Mouse (Mus musculus) mouse trophoblast stem cell (cell line): ENCODE data around the gene Slc29a1.

Experiments
- in situ Hi-C, 2 experiments: fragments of 300-500 bp; cut with MseI, MboI; formaldehyde crosslinking; loops; 2 replicates in 1 of 2; 3 replicates in 1 of 2; pipeline ENCODE4 v1.15.1; 2025

Gene Slc29a1

DNA sequence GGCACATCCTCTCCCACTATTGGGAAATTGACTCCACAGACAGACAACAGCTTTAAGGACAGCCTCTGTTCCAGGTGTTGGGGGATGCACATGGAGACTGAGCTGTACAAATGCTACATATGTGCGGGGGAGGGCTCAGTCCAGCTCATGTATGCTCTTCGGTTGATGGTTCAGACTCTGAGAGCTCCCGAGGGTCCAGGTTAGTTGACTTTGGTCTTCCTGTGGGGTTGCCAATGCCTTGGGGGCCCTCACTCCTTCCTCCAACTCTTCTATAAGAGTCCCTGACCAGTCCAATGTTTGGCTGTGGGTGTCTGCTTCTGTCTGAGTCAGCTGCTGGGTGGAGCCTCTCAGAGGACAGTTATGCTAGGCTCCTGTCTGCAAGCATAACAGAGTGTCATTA, 46.3 kb downstream of the Slc29a1 start:
- in situ Hi-C loops: loop anchor here (5.0 kb wide), 3 partner anchors 36 to 71 kb away; no protein-coding TSS in a partner anchor

DNA sequence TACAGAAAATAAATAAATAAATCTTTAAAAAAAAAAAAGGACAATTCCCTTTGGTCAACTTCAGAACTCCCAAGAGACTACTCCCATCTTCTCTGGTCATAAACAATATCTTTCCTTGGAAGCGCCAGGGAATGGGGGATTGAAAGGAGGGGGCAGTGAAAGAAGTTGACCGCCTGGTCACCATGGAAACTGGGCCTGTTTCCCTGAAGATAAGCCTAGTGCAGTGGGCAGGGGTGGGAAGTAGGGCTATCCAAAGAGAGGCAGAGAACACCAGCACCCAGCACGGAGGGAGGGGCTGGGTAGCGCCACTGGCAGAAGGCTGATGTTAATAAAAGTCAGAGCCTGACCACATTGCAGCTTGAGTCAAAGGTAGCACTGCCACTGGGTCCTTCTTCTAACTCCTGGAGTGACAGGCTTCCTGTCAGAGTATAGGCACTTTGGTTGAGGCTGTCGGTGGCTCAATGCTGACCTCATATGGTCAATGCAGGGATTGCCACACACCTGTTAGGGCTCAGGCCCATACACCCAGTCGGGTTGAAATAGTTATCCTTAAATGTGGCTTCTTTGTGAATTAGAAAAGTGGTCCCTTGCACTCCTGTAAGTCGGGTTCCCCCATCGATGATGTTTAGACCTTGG, 47.5 kb downstream of the Slc29a1 start:
- in situ Hi-C loops: loop anchor here (5.0 kb wide), 3 partner anchors 35 to 70 kb away; no protein-coding TSS in a partner anchor

DNA sequence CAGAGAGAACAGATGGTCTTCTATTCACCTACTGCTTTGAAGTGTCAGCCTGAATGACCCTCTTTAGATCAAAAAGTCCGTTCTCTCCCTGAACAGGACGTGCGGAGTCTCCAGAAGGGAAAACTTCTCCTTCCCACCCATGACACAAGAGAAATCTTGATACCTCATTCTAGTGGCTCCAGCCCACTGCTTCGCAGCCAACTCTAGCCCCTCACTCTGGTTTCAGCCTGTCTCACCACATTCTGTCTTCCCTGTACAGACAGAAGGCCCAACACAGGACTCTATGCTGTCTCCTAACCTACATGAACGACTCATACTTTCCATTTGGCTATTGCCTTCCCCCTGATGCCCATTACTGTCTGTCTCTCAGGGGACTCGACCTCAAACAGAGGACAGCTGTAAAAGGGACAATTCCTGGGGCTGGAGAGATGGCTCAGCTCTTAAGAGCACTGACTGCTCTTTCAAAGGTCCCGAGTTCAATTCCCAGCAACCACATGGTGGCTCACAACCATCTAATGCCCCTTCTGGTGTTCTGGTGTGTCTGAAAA, 48.1 kb downstream of the Slc29a1 start:
- in situ Hi-C loops: loop anchor here (5.0 kb wide), 3 partner anchors 34 to 69 kb away; no protein-coding TSS in a partner anchor

- in situ Hi-C loops: loop anchor here (5.0 kb wide), 3 partner anchors 33 to 68 kb away; no protein-coding TSS in a partner anchor
These were observed 49.2 kb downstream of the Slc29a1 start for GRCm38 (mm10) chr17:45550253-45550652.

DNA sequence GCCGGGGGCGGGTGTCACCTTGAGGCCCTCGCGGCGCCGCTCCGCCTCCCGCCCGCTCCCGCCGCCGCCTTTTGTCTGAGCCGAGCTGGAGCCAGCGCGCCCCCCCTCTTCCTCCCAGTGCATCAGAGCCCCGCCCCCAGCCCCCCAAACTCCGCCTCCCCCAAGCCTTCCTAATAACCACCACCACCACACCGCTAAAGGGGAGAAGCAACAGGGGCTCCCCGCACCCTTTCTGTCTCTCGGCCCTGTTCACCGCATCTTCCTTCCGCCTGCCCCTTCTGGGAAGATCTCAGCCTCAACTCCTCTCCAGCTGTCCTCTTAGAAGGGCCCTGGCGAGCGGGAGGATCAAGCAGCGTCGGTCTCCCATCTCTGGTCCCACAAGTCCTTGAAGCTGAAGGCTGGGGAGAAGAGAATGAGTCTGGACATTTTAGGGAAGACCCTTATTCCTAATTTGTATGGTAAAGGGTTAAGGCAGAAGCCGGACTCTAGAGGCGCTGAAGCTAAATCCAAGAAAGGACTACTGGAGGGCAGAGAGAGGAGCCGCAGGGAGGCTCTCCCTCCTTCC, 49.7 kb downstream of the Slc29a1 start, which contains the start of gene Tmem151b:
Gene Tmem151b (minus strand): TSS at position 61 of the 565 bp plus-strand sequence.
- in situ Hi-C loops: loop anchor here (5.0 kb wide), 3 partner anchors 32 to 67 kb away; no protein-coding TSS in a partner anchor

GRCm38 (mm10) chr17:45548541-45549512, 50.6 kb downstream of the Slc29a1 start:
- in situ Hi-C loops: no loop called here

- in situ Hi-C loops: no loop called here
These were observed 51.8 kb downstream of the Slc29a1 start for GRCm38 (mm10) chr17:45547461-45548190.

DNA sequence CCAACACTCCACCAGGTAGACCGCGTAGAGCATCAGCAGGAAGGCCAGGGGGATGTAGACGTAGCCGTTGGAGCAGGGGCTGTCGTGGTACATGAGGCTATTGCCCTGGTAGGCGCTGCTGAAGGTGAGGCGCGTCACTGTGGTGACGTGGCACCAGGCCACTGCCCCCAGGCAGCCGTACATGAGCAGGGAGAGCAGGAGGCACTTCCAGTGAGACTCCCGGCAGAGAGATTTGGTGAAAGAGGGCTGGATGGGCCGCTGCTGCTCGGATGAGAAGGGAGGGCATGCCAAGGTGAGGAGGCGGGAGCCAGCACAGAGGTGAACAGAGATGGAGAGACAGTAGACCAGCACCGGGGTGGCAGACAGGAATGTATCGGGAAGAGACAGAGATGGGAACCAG, 52.5 kb downstream of the Slc29a1 start:
- in situ Hi-C loops: no loop called here

- in situ Hi-C loops: no loop called here
These were observed 54.0 kb downstream of the Slc29a1 start for GRCm38 (mm10) chr17:45545278-45545961.

- in situ Hi-C loops: no loop called here
These were observed 54.5 kb downstream of the Slc29a1 start for GRCm38 (mm10) chr17:45544873-45545277.

DNA sequence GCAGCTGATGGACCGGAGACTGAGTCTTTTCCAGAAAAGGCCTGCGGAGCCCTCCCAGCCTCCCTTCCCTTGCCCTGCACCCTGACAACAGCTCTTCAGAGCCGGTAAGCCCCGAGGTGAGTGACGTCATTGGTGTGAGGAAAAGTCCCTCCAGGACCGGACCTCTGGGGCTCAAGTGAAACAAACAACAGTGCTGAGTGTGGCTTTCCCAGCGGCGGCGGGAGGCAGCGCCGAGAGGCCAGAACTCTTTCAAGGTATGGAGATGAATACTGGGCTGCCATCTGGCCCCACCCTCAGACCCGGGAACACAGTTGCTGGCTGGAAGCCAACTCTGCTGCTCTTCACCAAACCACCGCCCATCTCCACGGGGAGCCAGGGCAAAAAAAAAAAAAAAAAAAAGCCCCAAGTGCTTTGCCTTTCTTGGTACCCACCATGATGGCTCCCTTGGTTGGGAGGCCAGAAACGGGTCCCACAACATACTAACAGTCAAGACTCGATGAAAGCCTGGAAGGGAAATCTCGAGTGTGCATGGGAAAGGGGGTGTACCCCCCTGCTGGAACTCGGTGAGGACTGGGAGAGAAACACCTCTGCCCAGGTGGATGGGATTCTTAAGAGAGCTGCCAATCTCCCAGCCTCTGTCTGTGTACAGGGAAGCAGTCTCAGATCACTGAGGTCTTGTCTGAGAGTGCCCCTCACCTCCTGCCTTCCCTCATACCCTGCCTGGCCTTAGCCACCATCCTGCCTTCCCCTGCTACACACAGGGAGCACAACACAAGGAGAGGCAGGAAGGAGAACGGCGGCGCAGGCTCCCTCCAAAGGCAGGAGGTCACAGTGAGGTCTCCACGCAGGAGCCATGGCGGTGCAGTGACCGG, 55.2 kb downstream of the Slc29a1 start:
- in situ Hi-C loops: no loop called here

- in situ Hi-C loops: no loop called here
These were observed 56.3 kb downstream of the Slc29a1 start for GRCm38 (mm10) chr17:45543115-45543514.

GRCm38 (mm10) chr17:45542705-45543104, 56.7 kb downstream of the Slc29a1 start:
- in situ Hi-C loops: no loop called here

GRCm38 (mm10) chr17:45542129-45542528, 57.3 kb downstream of the Slc29a1 start:
- in situ Hi-C loops: no loop called here

DNA sequence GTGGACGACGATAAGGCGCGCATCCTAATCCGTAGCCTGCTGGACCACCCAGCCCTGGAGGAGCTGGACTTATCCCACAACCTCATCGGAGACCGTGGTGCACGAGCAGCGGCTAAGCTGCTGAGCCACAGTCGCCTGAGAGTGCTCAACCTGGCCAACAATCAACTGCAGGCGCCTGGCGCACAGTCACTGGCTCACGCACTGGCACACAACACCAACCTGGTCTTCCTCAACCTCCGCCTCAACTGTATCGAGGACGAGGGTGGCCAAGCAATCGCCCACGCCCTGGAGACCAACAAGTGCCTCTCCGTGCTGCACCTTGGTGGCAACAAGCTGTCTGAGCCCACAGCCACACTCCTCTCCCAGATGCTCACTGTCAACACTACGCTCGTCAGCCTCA, 59.7 kb downstream of the Slc29a1 start:
- in situ Hi-C loops: no loop called here

DNA sequence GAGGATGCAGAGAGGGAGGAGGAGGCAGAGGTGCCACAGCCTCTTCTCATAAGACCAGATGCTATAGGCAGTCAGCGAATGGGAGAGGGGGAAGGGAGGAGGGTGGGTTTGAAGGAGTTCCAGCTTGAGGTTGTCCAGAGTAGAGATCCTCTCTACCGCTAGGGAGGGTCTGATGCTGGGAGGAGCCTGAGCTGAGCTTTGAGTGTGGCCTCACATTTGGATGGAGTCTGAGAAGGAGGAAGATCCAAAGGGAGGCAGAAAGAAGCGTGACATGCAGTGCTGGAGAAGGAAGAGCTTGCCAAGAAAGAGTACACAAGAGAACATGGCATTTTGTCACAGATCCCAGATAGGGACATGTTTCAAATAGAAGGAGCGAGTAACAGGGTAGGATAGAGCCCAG, 61.0 kb downstream of the Slc29a1 start:
- in situ Hi-C loops: no loop called here

GRCm38 (mm10) chr17:45536264-45536663, 63.1 kb downstream of the Slc29a1 start:
- in situ Hi-C loops: no loop called here
